8 mouse cellular contexts compared by ENCODE assay signal in genomic region chr12:79296126-79296816, GRCm38 (mm10). TPM values are rescaled to one million over a fixed set of nuclear protein-coding genes. Genes with fewer than 3 reads are reported as not detected.
DNase-seq lines count a peak whose midpoint lies in the region; ATAC-seq lines count a peak whose summit lies in the region.

Gene Zfyve26 (minus strand): TSS chr12:79296304.

- peak; percentile 90 to 91 for ATAC-seq in hematopoietic stem cell, adult 5-6 weeks (replicated peaks in 1 of 2; ENCODE audit: insufficient read depth in 1 of 2, low FRiP score in 2 of 2, low TSS enrichment in 1 of 2, low read depth in 1 of 2, poor library complexity in 2 of 2, severe bottlenecking in 2 of 2)
- ATAC-seq in lung, embryonic 16.5 days (ENCODE audit: low read depth): peak; percentile 95

- peak; percentile 98 for DNase-seq in MEL-GATA-1-ER (ENCODE audit: extremely low read depth, low read depth)
- peak; percentile 90 for DNase-seq in cerebellum, adult 8-10 months
- peak; percentile 96 for DNase-seq in forelimb bud, embryonic 11.5 days (ENCODE audit: low read depth, low spot score)
- DNase-seq in layer of hippocampus, adult 9-10 months (ENCODE audit: low spot score): peak; percentile 91
- peak; percentile 74 for DNase-seq in ovary, postnatal 10 days (ENCODE audit: low spot score)
- DNase-seq in thymus, postnatal 10 days (ENCODE audit: low spot score in 2 of 2): peak; percentile 82 to 89

- H3K9ac ChIP-seq in lung, embryonic 16.5 days (ENCODE audit: low read length): peak within 1 kb of the TSS; percentile 75

- H3K4me2 ChIP-seq in lung, embryonic 16.5 days (ENCODE audit: low read depth, low read length): peak within 1 kb of the TSS; percentile 84

- no peaks in the 10 kb centered on the region for H3K27me3 ChIP-seq in lung, embryonic 16.5 days (ENCODE audit: control insufficient read depth, insufficient read depth, low read depth, low read length)

- no peaks in the 10 kb centered on the region; the same call in 1 of the 2 replicates for H3K36me3 ChIP-seq in lung, embryonic 16.5 days (ENCODE audit: control insufficient read depth, insufficient read depth, low read length)

- WGBS in lung, embryonic 16.5 days: under 1% methylated on average over 29 of the region's 29 CpGs

- H3K4me1 ChIP-seq in lung, embryonic 16.5 days (replicated peaks; ENCODE audit: control insufficient read depth, insufficient read depth, low read length): peaks cover 9% of the 10 kb centered on the region

- H3K27ac ChIP-seq in lung, embryonic 16.5 days (ENCODE audit: low read length): peak within 1 kb of the TSS; percentile 57

- H3K4me3 ChIP-seq in lung, embryonic 16.5 days (ENCODE audit: low read length): peak within 1 kb of the TSS; percentile 78

- no peaks in the 10 kb centered on the region for H3K9me3 ChIP-seq in lung, embryonic 16.5 days (ENCODE audit: control insufficient read depth, low read length)

RNA-seq across cellular contexts. Expression of gene Zfyve26, which starts in this region (rescaled TPM):
- 15.5 and 21.1 TPM in 2 replicates for total RNA-seq in hematopoietic stem cell, adult 5-6 weeks (2017)
- 12.1 and 13.7 TPM in 2 replicates for polyA plus RNA-seq in lung, embryonic 16.5 days (2015; fragmentation: Nextera tagmentation; extraction: Ambion mirVana)

Comparison
In these comparisons a context has a peak if more than half of its experiments do, and no peak if none do; other contexts are left out.
1. Peak in every context shown above with its lines: DNase-seq, ATAC-seq, H3K4me3 ChIP-seq and H3K27ac ChIP-seq.